Mouse (Mus musculus) hindbrain, embryonic 14.5 days (tissue): ENCODE measurements around the gene Fbxw8. TPM values are rescaled to one million over a fixed set of nuclear protein-coding genes. Genes with fewer than 3 reads are reported as not detected.
A peak's percentile ranks its signal among the peaks of the same experiment; 100 is the strongest.

Experiments
- ATAC-seq: fragments of 200-750 bp; cut with Nextera tagmentation; 2 replicates; pipeline ENCODE4 v1.8.0; 2017; ENCODE audit warnings: moderate number of reproducible peaks, mild to moderate bottlenecking, moderate TSS enrichment, moderate library complexity; ENCODE audit not compliant: low FRiP score
- DNase-seq: peaks from one replicate; pipeline ENCODE4 v3.0.0-alpha.2; 2015; ENCODE audit warnings: low spot score
- H3K27ac ChIP-seq: fragments of 300-500 bp; sonication (generic); 2 replicates; pipeline ENCODE4 v1.5.1; 2014; ENCODE audit warnings: mild to moderate bottlenecking, moderate library complexity
- H3K27me3 ChIP-seq: fragments of 300-500 bp; sonication (generic); 2 replicates; pipeline ENCODE4 v1.6.1; 2014; ENCODE audit warnings: mild to moderate bottlenecking, low read length, mixed read lengths; ENCODE audit not compliant: control insufficient read depth, insufficient read depth
- H3K36me3 ChIP-seq: fragments of 300-500 bp; sonication (generic); replicated peaks from 2 replicates; pipeline ENCODE4 v1.6.1; 2014; ENCODE audit not compliant: control insufficient read depth, insufficient read depth
- H3K4me1 ChIP-seq: fragments of 300-500 bp; sonication (generic); replicated peaks from 2 replicates; pipeline ENCODE4 v1.6.1; 2014; ENCODE audit warnings: antibody characterized with exemption, low read length, mixed read lengths; ENCODE audit not compliant: control insufficient read depth, insufficient read depth
- H3K4me2 ChIP-seq: fragments of 300-500 bp; sonication (generic); replicated peaks from 2 replicates; pipeline ENCODE4 v1.6.1; 2014; ENCODE audit warnings: mild to moderate bottlenecking, moderate library complexity
- H3K4me3 ChIP-seq: fragments of 300-500 bp; sonication (generic); replicated peaks from 2 replicates; pipeline ENCODE4 v1.5.1; 2014; ENCODE audit warnings: mild to moderate bottlenecking, low read length
- H3K9ac ChIP-seq: fragments of 300-500 bp; sonication (generic); 2 replicates; pipeline ENCODE4 v1.6.1; 2014
- H3K9me3 ChIP-seq: fragments of 300-500 bp; sonication (generic); 2 replicates; pipeline ENCODE4 v1.6.1; 2016; ENCODE audit warnings: low read length; ENCODE audit not compliant: control insufficient read depth
- WGBS: fragments of 180-500 bp; shearing (Covaris S2); extraction: QIAGEN DNeasy Blood & Tissue Kit; methylation state at CpG from one replicate; pipeline ENCODE4 v1.1.7; 2014; 5-methylcytosine and 5-hydroxymethylcytosine counted together
- polyA plus RNA-seq: library from polyadenylated mRNA; unstranded; fragments of >200 nt; fragmentation: Nextera tagmentation; extraction: Ambion mirVana; gene quantifications from 2 replicates; pipeline ENCODE4 v1.2.1, GENCODE M21; 2014

The Fbxw8 gene
- polyA plus RNA-seq, 1 experiment from 2014 or later = 21.0 TPM

DNA sequence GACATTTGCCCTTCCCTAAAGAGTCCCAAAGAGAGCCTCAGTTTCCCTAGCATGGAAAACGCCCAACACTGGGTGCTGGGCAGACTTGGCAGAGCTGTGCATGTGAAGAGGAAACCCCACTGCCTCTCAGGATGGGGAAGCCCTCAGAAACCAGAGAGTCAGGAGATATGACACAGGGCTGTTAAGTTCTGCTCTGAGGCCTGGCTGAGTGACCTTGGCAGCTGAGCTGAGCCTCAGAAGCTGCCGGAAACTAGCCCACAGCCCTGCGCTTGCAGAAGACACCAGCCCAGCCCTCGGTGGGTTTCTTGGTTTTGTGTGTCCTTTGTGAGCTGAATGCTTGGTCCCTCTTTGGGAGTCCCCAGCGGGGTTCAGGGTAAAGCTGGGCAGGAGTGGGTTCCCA, 106.3 kb downstream of the Fbxw8 start:
- no peak overlapping the region for H3K9ac ChIP-seq
- H3K9me3 ChIP-seq = no peaks in the 10 kb centered on the region
- no peak for DNase-seq
- H3K4me2 ChIP-seq = no peak overlapping the region
- no peaks in the 10 kb centered on the region for H3K36me3 ChIP-seq
- 88% methylated on average over 5 of the region's 5 CpGs for WGBS
- no peak overlapping the region for H3K4me3 ChIP-seq
- H3K27ac ChIP-seq = no peak overlapping the region
- no peak for ATAC-seq
- no peaks in the 10 kb centered on the region for H3K27me3 ChIP-seq
- no peaks in the 10 kb centered on the region for H3K4me1 ChIP-seq

DNA sequence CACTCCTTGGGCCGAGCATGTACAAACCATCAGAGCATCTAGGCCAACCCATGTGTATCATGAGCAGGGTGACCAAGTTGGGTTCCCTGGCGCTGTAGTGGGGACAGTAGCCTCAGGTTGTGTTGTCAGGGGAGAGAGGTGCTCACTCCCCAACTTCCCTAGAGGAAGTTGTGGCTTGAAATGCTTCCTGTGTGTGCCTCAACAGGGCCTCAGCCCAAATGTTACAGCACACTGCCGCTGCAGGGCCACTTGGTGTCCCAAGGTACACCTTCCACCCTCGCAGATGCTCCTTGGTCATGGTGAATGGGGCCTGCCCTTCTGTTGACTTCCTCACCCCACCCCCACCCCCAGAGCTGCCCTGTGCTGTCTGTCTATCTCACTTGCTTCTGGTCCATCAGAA, 106.9 kb downstream of the Fbxw8 start:
- Histone ChIP-seq H3K4me2 (no peak overlapping the region), H3K36me3 (no peaks in the 10 kb centered on the region), H3K4me3 (no peak overlapping the region), H3K9ac (no peak overlapping the region), H3K27me3 (no peaks in the 10 kb centered on the region), H3K4me1 (no peaks in the 10 kb centered on the region), H3K9me3 (no peaks in the 10 kb centered on the region), H3K27ac (no peak overlapping the region)
- ATAC-seq (no peak), DNase-seq (no peak)
- 86% methylated on average over 4 of the region's 4 CpGs for WGBS

GRCm38 (mm10) chr5:118047091-118047757, 108.0 kb downstream of the Fbxw8 start:
- ATAC-seq = no peak
- no peak overlapping the region for H3K27ac ChIP-seq
- no peaks in the 10 kb centered on the region for H3K4me1 ChIP-seq
- DNase-seq = no peak
- no peaks in the 10 kb centered on the region for H3K36me3 ChIP-seq
- H3K27me3 ChIP-seq = no peaks in the 10 kb centered on the region
- WGBS = 91% methylated on average over 14 of the region's 14 CpGs
- H3K9ac ChIP-seq = no peak overlapping the region
- no peaks in the 10 kb centered on the region for H3K9me3 ChIP-seq
- H3K4me2 ChIP-seq = no peak overlapping the region
- H3K4me3 ChIP-seq = no peak overlapping the region

DNA sequence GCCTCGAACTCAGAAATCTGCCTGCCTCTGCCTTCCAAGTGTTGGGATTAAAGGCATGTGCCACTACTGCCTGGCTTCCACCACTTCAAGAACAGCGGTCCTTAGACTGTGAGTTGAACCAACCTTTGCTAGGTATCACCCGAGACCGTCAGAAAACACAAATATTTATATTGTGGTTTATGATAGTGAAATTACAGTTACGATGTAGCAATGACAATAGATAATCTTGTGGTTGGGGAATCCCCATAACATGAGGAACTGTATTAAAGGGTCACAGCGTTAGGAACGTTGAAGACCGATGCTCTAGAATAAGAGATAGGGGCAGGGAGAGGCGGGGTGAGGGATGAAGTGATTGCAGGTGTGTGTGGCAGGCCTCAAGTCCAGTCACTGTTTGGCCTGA, 109.9 kb downstream of the Fbxw8 start:
- Histone ChIP-seq H3K4me2 (no peak overlapping the region), H3K4me1 (no peaks in the 10 kb centered on the region), H3K9ac (no peak overlapping the region), H3K27me3 (no peaks in the 10 kb centered on the region), H3K27ac (no peak overlapping the region), H3K36me3 (no peaks in the 10 kb centered on the region), H3K4me3 (no peak overlapping the region), H3K9me3 (no peaks in the 10 kb centered on the region)
- 94% methylated on average over 9 of the region's 9 CpGs for WGBS
- DNase-seq (no peak), ATAC-seq (no peak)

- Histone ChIP-seq H3K36me3 (no peaks in the 10 kb centered on the region), H3K9me3 (no peaks in the 10 kb centered on the region), H3K4me2 (no peak overlapping the region), H3K4me1 (no peaks in the 10 kb centered on the region), H3K4me3 (no peak overlapping the region), H3K9ac (no peak overlapping the region), H3K27me3 (no peaks in the 10 kb centered on the region), H3K27ac (no peak overlapping the region)
- WGBS = 73% methylated on average over 6 of the region's 6 CpGs
- ATAC-seq (no peak), DNase-seq (no peak)
Observed at GRCm38 (mm10) chr5:118044907-118045306, 110.4 kb downstream of the Fbxw8 start.

DNA sequence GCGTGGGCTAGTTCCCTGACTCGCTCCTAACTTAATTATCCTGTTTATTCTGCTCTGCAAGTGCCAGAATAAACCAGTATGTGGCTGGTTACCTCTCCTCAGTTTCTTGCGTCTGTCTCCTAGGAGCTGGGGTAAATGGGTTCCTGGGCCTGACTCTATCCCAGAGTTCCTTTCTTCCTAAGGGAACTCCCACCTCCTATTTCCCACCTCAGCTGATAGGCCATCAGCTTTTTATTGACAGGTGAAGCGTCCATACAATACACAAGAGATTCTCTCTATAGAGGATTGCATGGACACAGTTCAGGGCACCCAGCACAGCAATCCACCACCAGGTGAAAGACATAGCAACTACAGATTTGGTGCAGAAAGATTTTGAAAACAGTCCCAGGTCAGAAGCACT, 111.5 kb downstream of the Fbxw8 start:
- DNase-seq (no peak), ATAC-seq (no peak)
- Histone ChIP-seq H3K4me1 (peaks cover 1% of the 10 kb centered on the region; the same call in 1 of the 2 replicates), H3K4me2 (no peak overlapping the region), H3K9me3 (no peaks in the 10 kb centered on the region), H3K27me3 (no peaks in the 10 kb centered on the region), H3K9ac (no peak overlapping the region), H3K36me3 (no peaks in the 10 kb centered on the region), H3K4me3 (no peak overlapping the region), H3K27ac (no peak overlapping the region)
- WGBS = 91% methylated on average over 4 of the region's 4 CpGs

DNA sequence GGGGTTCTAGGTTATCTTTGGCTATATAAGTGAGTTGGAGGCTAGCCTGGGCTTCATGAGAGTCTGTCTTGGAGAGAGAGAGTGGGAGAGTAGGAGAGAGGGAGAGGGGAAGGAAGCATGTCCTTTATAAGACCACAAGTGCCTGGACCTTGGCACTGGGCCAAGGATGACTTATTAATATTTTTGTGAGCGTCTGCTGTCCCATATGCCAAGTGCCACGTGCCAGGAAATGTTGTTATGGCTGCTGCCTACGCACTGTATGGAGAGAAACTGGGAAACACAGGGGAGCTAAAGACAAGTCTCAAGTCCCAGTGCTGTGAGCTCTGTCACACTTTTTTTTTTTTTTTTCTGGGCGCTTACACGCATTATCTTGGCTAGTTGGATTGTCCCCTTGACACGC, 112.7 kb downstream of the Fbxw8 start:
- WGBS = 77% methylated on average over 6 of the region's 6 CpGs
- DNase-seq (no peak), ATAC-seq (no peak)
- Histone ChIP-seq H3K4me2 (no peak overlapping the region), H3K4me3 (no peak overlapping the region), H3K27ac (no peak overlapping the region), H3K27me3 (no peaks in the 10 kb centered on the region), H3K4me1 (peaks cover 3% of the 10 kb centered on the region; the same call in 1 of the 2 replicates), H3K36me3 (no peaks in the 10 kb centered on the region), H3K9me3 (no peaks in the 10 kb centered on the region), H3K9ac (no peak overlapping the region)

- H3K27ac ChIP-seq = no peak overlapping the region
- 22% methylated on average over 12 of the region's 12 CpGs for WGBS
Observed at GRCm38 (mm10) chr5:118039241-118039668, 116.0 kb downstream of the Fbxw8 start.

GRCm38 (mm10) chr5:118037798-118038484, 117.3 kb downstream of the Fbxw8 start:
- no peak overlapping the region for H3K4me2 ChIP-seq
- ATAC-seq = peak; percentile 68; the same call in 1 of the 2 replicates
- H3K27ac ChIP-seq = no peak overlapping the region

More at GRCm38 (mm10) chr5:118039241-118039668, 116.0 kb downstream of the Fbxw8 start:
- H3K4me2 ChIP-seq = no peak overlapping the region
- H3K4me1 ChIP-seq = peaks cover 3% of the 10 kb centered on the region; the same call in 1 of the 2 replicates
- H3K27me3 ChIP-seq = no peaks in the 10 kb centered on the region
- no peaks in the 10 kb centered on the region; the same call in 1 of the 2 replicates for H3K9me3 ChIP-seq
- H3K4me3 ChIP-seq = no peak overlapping the region
- no peaks in the 10 kb centered on the region for H3K36me3 ChIP-seq
- H3K9ac ChIP-seq = no peak overlapping the region
- DNase-seq (no peak), ATAC-seq (no peak)

More at GRCm38 (mm10) chr5:118037798-118038484, 117.3 kb downstream of the Fbxw8 start:
- peaks cover 3% of the 10 kb centered on the region; the same call in 1 of the 2 replicates for H3K4me1 ChIP-seq
- no peaks in the 10 kb centered on the region for H3K27me3 ChIP-seq
- H3K36me3 ChIP-seq = no peaks in the 10 kb centered on the region
- H3K9ac ChIP-seq = no peak overlapping the region
- WGBS = 9% methylated on average over 10 of the region's 10 CpGs
- no peak overlapping the region for H3K4me3 ChIP-seq
- no peaks in the 10 kb centered on the region; the same call in 1 of the 2 replicates for H3K9me3 ChIP-seq
- peak; percentile 35 for DNase-seq
